Mouse (Mus musculus) T-helper 2 cell (primary cell): ENCODE measurements around the gene Efcab2.

Experiments
- in situ Hi-C: fragments of 300-600 bp; cut with MboI, MseI; formaldehyde crosslinking; loops from one replicate; pipeline ENCODE4 v1.15.1; 2025; ENCODE audit warnings: high pct_unique_total_duplicates

Gene Efcab2

DNA sequence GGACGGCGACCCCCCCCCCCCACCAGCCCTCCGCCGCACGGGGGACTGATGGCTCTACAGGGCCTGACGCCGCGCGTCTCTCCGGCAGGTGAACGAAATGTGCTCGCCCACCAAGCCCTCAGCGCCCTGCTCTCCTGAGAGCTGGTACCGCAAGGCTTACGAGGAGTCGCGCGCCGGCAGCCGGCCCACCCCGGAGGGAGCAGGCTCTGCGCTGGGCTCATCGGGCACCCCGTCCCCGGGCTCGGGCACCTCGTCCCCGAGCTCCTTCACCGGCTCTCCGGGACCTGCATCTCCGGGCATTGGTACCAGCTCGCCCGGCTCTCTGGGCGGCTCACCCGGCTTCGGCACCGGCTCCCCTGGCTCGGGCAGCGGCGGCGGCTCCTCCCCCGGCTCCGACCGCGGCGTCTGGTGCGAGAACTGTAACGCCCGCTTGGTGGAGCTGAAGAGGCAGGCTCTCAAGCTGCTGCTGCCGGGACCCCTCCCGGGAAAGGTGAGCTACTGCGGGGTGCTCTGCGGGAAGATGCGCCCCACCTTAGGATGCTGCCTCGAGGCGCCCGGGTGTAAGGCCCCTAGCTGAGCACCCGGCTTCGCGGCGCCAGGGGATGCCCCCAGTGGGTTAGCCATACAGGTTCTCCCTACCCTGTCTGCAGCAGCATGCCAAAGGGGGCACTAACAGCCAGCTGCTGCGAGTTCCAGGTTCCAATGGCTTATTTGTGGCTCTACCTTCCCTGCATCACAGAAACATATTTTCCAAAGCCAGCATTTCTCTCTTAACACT is 124.6 kb downstream of the Efcab2 start:
- in situ Hi-C loops: loop anchor here (25.0 kb wide), 1 partner anchor 1807 kb away; the partner anchor contains the start of gene Itpkb
